11 mouse cellular contexts compared by ENCODE assay signal in genomic region chr6:28425019-28425418, GRCm38 (mm10). TPM values are rescaled to one million over a fixed set of nuclear protein-coding genes. Genes with fewer than 3 reads are reported as not detected.
DNase-seq lines count a peak whose midpoint lies in the region; ATAC-seq and TF ChIP-seq lines count a peak whose summit lies in the region.
"Had no signal": no experiment of that assay in that cellular context is flagged by ENCODE, and none has a peak within 500 bp of the region (broad histone marks: within the 10 kb centered on the region; RNA-seq: fewer than 3 reads in every experiment).

No protein-coding gene starts in this region.

- 97% methylated on average over 6 of the region's 6 CpGs for WGBS in forebrain, embryonic 10.5 days
- 92% methylated on average over 6 of the region's 6 CpGs for WGBS in forebrain, embryonic 11.5 days
- 92% methylated on average over 6 of the region's 6 CpGs for WGBS in spleen, adult 2 months
- 73% methylated on average over 6 of the region's 6 CpGs for WGBS in limb, embryonic 15.5 days
- 78% methylated on average over 6 of the region's 6 CpGs for WGBS in small intestine, adult 2 months

- no peak for DNase-seq in forebrain, embryonic 10.5 days (ENCODE audit: extremely low spot score, low spot score)
- DNase-seq in forebrain, embryonic 11.5 days (ENCODE audit: low spot score), result no peak
- no peak for DNase-seq in spleen, adult 2 months (ENCODE audit: low read depth in 1 of 2, low spot score in 2 of 2)
- DNase-seq in spleen, postnatal 4 days (ENCODE audit: low spot score in 2 of 2), result no peak
- no peak for DNase-seq in frontal cortex, adult 2 months (ENCODE audit: extremely low spot score in 1 of 2, low spot score in 1 of 2)
- no peak for DNase-seq in urinary bladder, postnatal 10 days (ENCODE audit: low spot score)
- DNase-seq: B cell, adult 2 months had no signal

- peaks cover 26% of the 10 kb centered on the region for H3K36me3 ChIP-seq in forebrain, embryonic 10.5 days (replicated peaks)
- H3K36me3 ChIP-seq in forebrain, embryonic 11.5 days (ENCODE audit: control insufficient read depth, insufficient read depth, low read length), result peaks cover 3% of the 10 kb centered on the region
- H3K36me3 ChIP-seq in spleen, adult 2 months (ENCODE audit: control insufficient read depth, insufficient read depth, low read length), result peaks cover 13% of the 10 kb centered on the region
- peaks cover 18% of the 10 kb centered on the region for H3K36me3 ChIP-seq in limb, embryonic 15.5 days
- peaks cover 12% of the 10 kb centered on the region for H3K36me3 ChIP-seq in small intestine, adult 2 months (ENCODE audit: control insufficient read depth, insufficient read depth, low read length)

- no peaks in the 10 kb centered on the region for H3K9me3 ChIP-seq in forebrain, embryonic 10.5 days
- no peaks in the 10 kb centered on the region for H3K9me3 ChIP-seq in forebrain, embryonic 11.5 days (ENCODE audit: control insufficient read depth, low read length)
- no peaks in the 10 kb centered on the region for H3K9me3 ChIP-seq in limb, embryonic 15.5 days

- H3K4me2 ChIP-seq in forebrain, embryonic 11.5 days (ENCODE audit: low read depth, low read length, severe bottlenecking), result no peak overlapping the region
- H3K4me2 ChIP-seq in limb, embryonic 15.5 days, result peak overlapping the region; percentile 58

- ATAC-seq in forebrain, embryonic 11.5 days (replicated peaks; ENCODE audit: low FRiP score), result no peak
- no peak for ATAC-seq in limb, embryonic 15.5 days (ENCODE audit: insufficient number of reproducible peaks, low FRiP score, low TSS enrichment, low read depth)
- ATAC-seq: activated CD4-positive, CD25-positive, alpha-beta regulatory T cell, adult 4 months had no signal

- H3K9ac ChIP-seq in forebrain, embryonic 11.5 days (ENCODE audit: low read length), result no peak overlapping the region
- no peak overlapping the region for H3K9ac ChIP-seq in limb, embryonic 15.5 days

- H3K27ac ChIP-seq in forebrain, embryonic 10.5 days, result no peak overlapping the region
- no peak overlapping the region for H3K27ac ChIP-seq in forebrain, embryonic 11.5 days (ENCODE audit: low read depth, low read length)
- H3K27ac ChIP-seq in spleen, adult 2 months (ENCODE audit: insufficient read depth, low read length), result no peak overlapping the region
- no peak overlapping the region for H3K27ac ChIP-seq in limb, embryonic 15.5 days
- H3K27ac ChIP-seq in small intestine, adult 2 months (ENCODE audit: insufficient read depth, low read depth, low read length), result no peak overlapping the region

- H3K4me1 ChIP-seq in forebrain, embryonic 10.5 days, result peaks cover 37% of the 10 kb centered on the region
- peaks cover 9% of the 10 kb centered on the region for H3K4me1 ChIP-seq in forebrain, embryonic 11.5 days (replicated peaks; ENCODE audit: control insufficient read depth, insufficient read depth, low read length)
- H3K4me1 ChIP-seq in spleen, adult 2 months (ENCODE audit: control insufficient read depth, insufficient read depth, insufficient read length), result peaks cover 12% of the 10 kb centered on the region; the same call in 1 of the 2 replicates
- peaks cover 33% of the 10 kb centered on the region for H3K4me1 ChIP-seq in limb, embryonic 15.5 days
- peaks cover 14% of the 10 kb centered on the region for H3K4me1 ChIP-seq in small intestine, adult 2 months (ENCODE audit: control insufficient read depth, insufficient read depth, insufficient read length, low read length)

- no peaks in the 10 kb centered on the region for H3K27me3 ChIP-seq in forebrain, embryonic 10.5 days (ENCODE audit: poor library complexity, severe bottlenecking)
- H3K27me3 ChIP-seq in forebrain, embryonic 11.5 days (ENCODE audit: control insufficient read depth, insufficient read depth, low read length), result no peaks in the 10 kb centered on the region
- no peaks in the 10 kb centered on the region for H3K27me3 ChIP-seq in spleen, adult 2 months (ENCODE audit: control insufficient read depth, insufficient read depth, low read length)
- no peaks in the 10 kb centered on the region for H3K27me3 ChIP-seq in limb, embryonic 15.5 days
- H3K27me3 ChIP-seq in small intestine, adult 2 months (ENCODE audit: control insufficient read depth, insufficient read depth, low read length), result no peaks in the 10 kb centered on the region

- peak overlapping the region; percentile 90; the same call in 1 of the 2 replicates for H3K4me3 ChIP-seq in forebrain, embryonic 10.5 days
- no peak overlapping the region for H3K4me3 ChIP-seq in forebrain, embryonic 11.5 days (ENCODE audit: low read depth, low read length)
- H3K4me3 ChIP-seq in spleen, adult 2 months (ENCODE audit: extremely low read depth, insufficient read depth, insufficient read length), result peak overlapping the region; percentile 7; the same call in 1 of the 2 replicates
- no peak overlapping the region for H3K4me3 ChIP-seq in limb, embryonic 15.5 days
- H3K4me3 ChIP-seq in small intestine, adult 2 months (ENCODE audit: low read depth, low read length), result peak overlapping the region; percentile 27; the same call in 1 of the 2 replicates

- no peak for TF ChIP-seq CTCF in spleen, adult 2 months (IDR thresholded peaks at IDR 0.05; ENCODE audit: extremely low read depth, insufficient read depth, insufficient read length, insufficient replicate concordance)
- TF ChIP-seq CTCF in small intestine, adult 2 months (IDR thresholded peaks at IDR 0.05; ENCODE audit: extremely low read depth, insufficient read length, insufficient replicate concordance, low read depth, low read length), result no peak

- TF ChIP-seq POLR2A in spleen, adult 2 months (IDR thresholded peaks at IDR 0.05; ENCODE audit: low read depth, low read length), result no peak
- no peak for TF ChIP-seq POLR2A in small intestine, adult 2 months (IDR thresholded peaks at IDR 0.05; ENCODE audit: low read depth, low read length)

RNA-seq across cellular contexts. Expression of gene Arf5, which starts 1.7 kb away (rescaled TPM):
- polyA plus RNA-seq in forebrain, embryonic 10.5 days (2016; fragmentation: Nextera tagmentation; extraction: Ambion mirVana), result 269 and 281 TPM in 2 replicates
- polyA plus RNA-seq in forebrain, embryonic 11.5 days (2014; fragmentation: Nextera tagmentation; extraction: Ambion mirVana), result 301 and 329 TPM in 2 replicates
- polyA plus RNA-seq in spleen, adult 2 months (2012; rRNA removed), result 284 and 447 TPM in 2 replicates
- 395 and 420 TPM in 2 replicates for polyA plus RNA-seq in limb, embryonic 15.5 days (2015; fragmentation: Nextera tagmentation; extraction: Ambion mirVana)
- 564 and 1,346 TPM in 2 replicates for polyA plus RNA-seq in small intestine, adult 2 months (2012; rRNA removed)
- 400 and 444 TPM in 2 replicates for polyA plus RNA-seq in frontal cortex, adult 2 months (2012; rRNA removed)

RNA-seq across cellular contexts. Expression of gene Fscn3, which starts 2.6 kb away (rescaled TPM):
- 0.14 TPM in 1 of 2 replicates, not detected in the other for polyA plus RNA-seq in forebrain, embryonic 10.5 days (2016; fragmentation: Nextera tagmentation; extraction: Ambion mirVana)
- polyA plus RNA-seq in forebrain, embryonic 11.5 days (2014; fragmentation: Nextera tagmentation; extraction: Ambion mirVana), result not detected in 2 replicates
- polyA plus RNA-seq in spleen, adult 2 months (2012; rRNA removed), result not detected in 2 replicates
- not detected in 2 replicates for polyA plus RNA-seq in limb, embryonic 15.5 days (2015; fragmentation: Nextera tagmentation; extraction: Ambion mirVana)
- 0.41 TPM in 1 of 2 replicates, not detected in the other for polyA plus RNA-seq in small intestine, adult 2 months (2012; rRNA removed)
- polyA plus RNA-seq in frontal cortex, adult 2 months (2012; rRNA removed), result 0.04 TPM in 1 of 2 replicates, not detected in the other
- polyA plus RNA-seq: activated CD4-positive, CD25-positive, alpha-beta regulatory T cell, adult 4 months; limb, embryonic 11.5 days had no signal

RNA-seq across cellular contexts. Expression of gene Gcc1, which starts 3.2 kb away (rescaled TPM):
- 10.6 and 11.2 TPM in 2 replicates for polyA plus RNA-seq in forebrain, embryonic 10.5 days (2016; fragmentation: Nextera tagmentation; extraction: Ambion mirVana)
- polyA plus RNA-seq in forebrain, embryonic 11.5 days (2014; fragmentation: Nextera tagmentation; extraction: Ambion mirVana), result 9.3 and 10.4 TPM in 2 replicates
- polyA plus RNA-seq in spleen, adult 2 months (2012; rRNA removed), result 5.1 and 5.4 TPM in 2 replicates
- polyA plus RNA-seq in limb, embryonic 15.5 days (2015; fragmentation: Nextera tagmentation; extraction: Ambion mirVana), result 10.6 and 11.9 TPM in 2 replicates
- 5.6 and 6.3 TPM in 2 replicates for polyA plus RNA-seq in small intestine, adult 2 months (2012; rRNA removed)
- 9.0 and 9.4 TPM in 2 replicates for polyA plus RNA-seq in frontal cortex, adult 2 months (2012; rRNA removed)

RNA-seq across cellular contexts. Expression of gene Pax4, which starts 24.1 kb away (rescaled TPM):
- 0.12 TPM in 1 of 2 replicates, not detected in the other for polyA plus RNA-seq in forebrain, embryonic 10.5 days (2016; fragmentation: Nextera tagmentation; extraction: Ambion mirVana)
- not detected in 2 replicates for polyA plus RNA-seq in forebrain, embryonic 11.5 days (2014; fragmentation: Nextera tagmentation; extraction: Ambion mirVana)
- not detected in 2 replicates for polyA plus RNA-seq in spleen, adult 2 months (2012; rRNA removed)
- polyA plus RNA-seq in limb, embryonic 15.5 days (2015; fragmentation: Nextera tagmentation; extraction: Ambion mirVana), result not detected in 2 replicates
- polyA plus RNA-seq in small intestine, adult 2 months (2012; rRNA removed), result 0.39 and 0.69 TPM in 2 replicates
- 0.21 TPM in 1 of 2 replicates, not detected in the other for polyA plus RNA-seq in frontal cortex, adult 2 months (2012; rRNA removed)
- polyA plus RNA-seq: activated CD4-positive, CD25-positive, alpha-beta regulatory T cell, adult 4 months; limb, embryonic 11.5 days had no signal

RNA-seq across cellular contexts. Expression of gene Zfp800, which starts 27.2 kb away (rescaled TPM):
- polyA plus RNA-seq in forebrain, embryonic 10.5 days (2016; fragmentation: Nextera tagmentation; extraction: Ambion mirVana), result 22.0 and 22.8 TPM in 2 replicates
- polyA plus RNA-seq in forebrain, embryonic 11.5 days (2014; fragmentation: Nextera tagmentation; extraction: Ambion mirVana), result 23.9 and 26.0 TPM in 2 replicates
- polyA plus RNA-seq in spleen, adult 2 months (2012; rRNA removed), result 4.6 and 6.6 TPM in 2 replicates
- 15.1 and 17.1 TPM in 2 replicates for polyA plus RNA-seq in limb, embryonic 15.5 days (2015; fragmentation: Nextera tagmentation; extraction: Ambion mirVana)
- 2.1 and 3.1 TPM in 2 replicates for polyA plus RNA-seq in small intestine, adult 2 months (2012; rRNA removed)
- polyA plus RNA-seq in frontal cortex, adult 2 months (2012; rRNA removed), result 7.2 and 8.5 TPM in 2 replicates

Comparison
In these comparisons a context has a peak if more than half of its experiments do, and no peak if none do; other contexts are left out.
1. H3K4me3 ChIP-seq: peak in forebrain, embryonic 10.5 days (single experiment), spleen, adult 2 months (single experiment) and small intestine, adult 2 months (single experiment); none in forebrain, embryonic 11.5 days (single experiment) and limb, embryonic 15.5 days (single experiment).